Mouse (Mus musculus) embryonic facial prominence, embryonic 11.5 days (tissue): ENCODE results near the gene Tcea2. TPM values are rescaled to one million over a fixed set of nuclear protein-coding genes. Genes with fewer than 3 reads are reported as not detected.

ENCODE experiments used
- ATAC-seq: fragments of 200-750 bp; cut with Nextera tagmentation; replicated peaks from 2 replicates; pipeline ENCODE4 v1.8.0; 2017; ENCODE audit warnings: low read depth; ENCODE audit not compliant: insufficient number of reproducible peaks, low FRiP score, low TSS enrichment
- DNase-seq: peaks from one replicate; pipeline ENCODE4 v3.0.0-alpha.2; 2015; ENCODE audit warnings: low spot score
- H3K27ac ChIP-seq: fragments of 300-500 bp; sonication (generic); replicated peaks from 2 replicates; pipeline ENCODE4 v1.5.1; 2014; ENCODE audit warnings: mild to moderate bottlenecking, low read depth, low read length, control low read depth
- H3K27me3 ChIP-seq: fragments of 300-500 bp; sonication (generic); 2 replicates; pipeline ENCODE4 v1.6.1; 2014; ENCODE audit warnings: mild to moderate bottlenecking, low read length, moderate library complexity, mixed read lengths; ENCODE audit not compliant: control insufficient read depth, insufficient read depth
- H3K36me3 ChIP-seq: fragments of 300-500 bp; sonication (generic); replicated peaks from 2 replicates; pipeline ENCODE4 v1.6.1; 2014; ENCODE audit warnings: low read depth, mild to moderate bottlenecking, low read length, moderate library complexity, mixed read lengths; ENCODE audit not compliant: control insufficient read depth, insufficient read depth
- H3K4me1 ChIP-seq: fragments of 300-500 bp; sonication (generic); 2 replicates; pipeline ENCODE4 v1.6.1; 2014; ENCODE audit warnings: low read length, mixed read lengths; ENCODE audit not compliant: control insufficient read depth, insufficient read depth
- H3K4me2 ChIP-seq: fragments of 300-500 bp; sonication (generic); 2 replicates; pipeline ENCODE4 v1.6.1; 2014; ENCODE audit warnings: low read depth, mild to moderate bottlenecking, control low read depth, low read length, moderate library complexity
- H3K4me3 ChIP-seq: fragments of 300-500 bp; sonication (generic); 2 replicates; pipeline ENCODE4 v1.5.1; 2014; ENCODE audit warnings: low read depth, low read length, control low read depth
- H3K9ac ChIP-seq: fragments of 300-500 bp; sonication (generic); replicated peaks from 2 replicates; pipeline ENCODE4 v1.6.1; 2014; ENCODE audit warnings: mild to moderate bottlenecking, control low read depth, low read length
- H3K9me3 ChIP-seq: fragments of 300-500 bp; sonication (generic); replicated peaks from 2 replicates; pipeline ENCODE4 v1.6.1; 2016; ENCODE audit warnings: mild to moderate bottlenecking, low read length, inconsistent platforms, mixed read lengths; ENCODE audit not compliant: control insufficient read depth
- WGBS: fragments of 180-500 bp; shearing (Covaris S2); extraction: QIAGEN DNeasy Blood & Tissue Kit; methylation state at CpG from one replicate; pipeline ENCODE4 v1.1.7; 2014; 5-methylcytosine and 5-hydroxymethylcytosine counted together
- polyA plus RNA-seq: library from polyadenylated mRNA; unstranded; fragments of >200 nt; fragmentation: Nextera tagmentation; extraction: Ambion mirVana; gene quantifications from 2 replicates; pipeline ENCODE4 v1.2.1, GENCODE M21; 2014

The Tcea2 gene
- polyA plus RNA-seq, 1 experiment from 2014 or later, result 21.8 TPM

- Histone ChIP-seq H3K4me1 (no peaks in the 10 kb centered on the region), H3K9ac (no peak overlapping the region), H3K27ac (no peak overlapping the region), H3K36me3 (peaks cover 13% of the 10 kb centered on the region), H3K4me3 (no peak overlapping the region), H3K4me2 (no peak overlapping the region), H3K9me3 (no peaks in the 10 kb centered on the region), H3K27me3 (no peaks in the 10 kb centered on the region)
- 74% methylated on average over 1 of the region's 1 CpGs for WGBS
- ATAC-seq (no peak), DNase-seq (no peak)
Observed at GRCm38 (mm10) chr2:181653523-181653922, 26.6 kb upstream of the Tcea2 start.

GRCm38 (mm10) chr2:181656734-181657133, 23.4 kb upstream of the Tcea2 start, which contains the start of gene Gm29797:
Gene Gm29797 (plus strand): TSS chr2:181657034.
- 58% methylated on average over 3 of the region's 3 CpGs for WGBS
- no peak for ATAC-seq
- H3K4me1 ChIP-seq, result no peaks in the 10 kb centered on the region

GRCm38 (mm10) chr2:181657441-181657840, 22.7 kb upstream of the Tcea2 start:
- Histone ChIP-seq H3K4me3 (no peak overlapping the region), H3K36me3 (peaks cover 5% of the 10 kb centered on the region), H3K27me3 (no peaks in the 10 kb centered on the region), H3K27ac (no peak overlapping the region), H3K4me2 (no peak overlapping the region), H3K4me1 (no peaks in the 10 kb centered on the region), H3K9me3 (no peaks in the 10 kb centered on the region), H3K9ac (no peak overlapping the region)
- DNase-seq, result no peak
- 60% methylated on average over 2 of the region's 2 CpGs for WGBS
- no peak for ATAC-seq

More at GRCm38 (mm10) chr2:181656734-181657133, 23.4 kb upstream of the Tcea2 start, which contains the start of gene Gm29797:
- Histone ChIP-seq H3K9ac (no peak within 1 kb of the TSS), H3K9me3 (no peaks in the 10 kb centered on the region), H3K27ac (no peak within 1 kb of the TSS), H3K4me3 (no peak within 1 kb of the TSS), H3K4me2 (no peak within 1 kb of the TSS), H3K27me3 (no peaks in the 10 kb centered on the region), H3K36me3 (peaks cover 5% of the 10 kb centered on the region)
- no peak for DNase-seq

- no peaks in the 10 kb centered on the region for H3K4me1 ChIP-seq
- WGBS, result 78% methylated on average over 7 of the region's 7 CpGs
- H3K36me3 ChIP-seq, result peaks cover 5% of the 10 kb centered on the region
- H3K4me3 ChIP-seq, result no peak overlapping the region
- H3K4me2 ChIP-seq, result no peak overlapping the region
- no peak overlapping the region for H3K9ac ChIP-seq
- no peak for DNase-seq
- no peaks in the 10 kb centered on the region for H3K9me3 ChIP-seq
- H3K27me3 ChIP-seq, result no peaks in the 10 kb centered on the region
- no peak for ATAC-seq
- no peak overlapping the region for H3K27ac ChIP-seq
Observed at GRCm38 (mm10) chr2:181658528-181658927, 21.6 kb upstream of the Tcea2 start.

- peaks cover 5% of the 10 kb centered on the region for H3K36me3 ChIP-seq
- H3K9me3 ChIP-seq, result no peaks in the 10 kb centered on the region
- H3K4me1 ChIP-seq, result no peaks in the 10 kb centered on the region
- H3K4me2 ChIP-seq, result no peak overlapping the region
- DNase-seq (peak; percentile 62), ATAC-seq (no peak; the same call in 1 of the 2 replicates)
- no peak overlapping the region for H3K27ac ChIP-seq
- no peak overlapping the region; the same call in 1 of the 2 replicates for H3K9ac ChIP-seq
- H3K4me3 ChIP-seq, result no peak overlapping the region
- H3K27me3 ChIP-seq, result no peaks in the 10 kb centered on the region
- 36% methylated on average over 17 of the region's 17 CpGs for WGBS
Observed at GRCm38 (mm10) chr2:181658930-181659555, 21.1 kb upstream of the Tcea2 start.

DNA sequence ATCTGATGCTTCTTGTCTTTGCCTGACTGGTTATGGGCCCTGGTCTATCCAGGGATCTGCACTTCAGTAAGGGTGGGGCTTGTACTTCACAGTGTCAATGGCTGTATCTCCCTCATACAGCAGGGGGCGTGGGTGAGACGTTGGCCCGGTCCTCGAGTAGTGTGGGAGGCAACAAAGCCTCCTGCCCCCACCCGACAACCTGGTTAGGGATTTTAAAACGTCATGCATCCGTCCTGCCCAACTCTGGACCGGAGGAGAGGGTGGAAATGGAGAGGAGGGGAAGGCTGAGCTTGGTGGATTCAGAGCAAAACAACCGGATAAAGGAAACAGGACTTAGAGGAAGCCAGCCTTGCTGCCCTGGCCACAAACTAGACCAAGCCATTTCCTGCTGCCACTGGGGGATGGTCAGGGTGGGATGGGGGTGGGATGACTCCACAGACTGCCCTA, 20.5 kb upstream of the Tcea2 start:
- no peak overlapping the region for H3K4me2 ChIP-seq
- H3K4me1 ChIP-seq, result no peaks in the 10 kb centered on the region
- no peaks in the 10 kb centered on the region for H3K9me3 ChIP-seq
- H3K9ac ChIP-seq, result no peak overlapping the region; the same call in 1 of the 2 replicates
- H3K27me3 ChIP-seq, result no peaks in the 10 kb centered on the region
- 12% methylated on average over 9 of the region's 9 CpGs for WGBS
- ATAC-seq (peak; percentile 59; the same call in 1 of the 2 replicates), DNase-seq (peak; percentile 71)
- H3K4me3 ChIP-seq, result no peak overlapping the region
- H3K27ac ChIP-seq, result no peak overlapping the region
- H3K36me3 ChIP-seq, result peaks cover 5% of the 10 kb centered on the region

- DNase-seq (no peak), ATAC-seq (no peak)
- Histone ChIP-seq H3K4me3 (no peak overlapping the region), H3K36me3 (no peaks in the 10 kb centered on the region), H3K4me2 (no peak overlapping the region), H3K27me3 (no peaks in the 10 kb centered on the region), H3K9ac (no peak overlapping the region), H3K4me1 (no peaks in the 10 kb centered on the region), H3K9me3 (no peaks in the 10 kb centered on the region), H3K27ac (no peak overlapping the region)
- 73% methylated on average over 3 of the region's 3 CpGs for WGBS
Observed at GRCm38 (mm10) chr2:181662620-181663297, 17.4 kb upstream of the Tcea2 start.

DNA sequence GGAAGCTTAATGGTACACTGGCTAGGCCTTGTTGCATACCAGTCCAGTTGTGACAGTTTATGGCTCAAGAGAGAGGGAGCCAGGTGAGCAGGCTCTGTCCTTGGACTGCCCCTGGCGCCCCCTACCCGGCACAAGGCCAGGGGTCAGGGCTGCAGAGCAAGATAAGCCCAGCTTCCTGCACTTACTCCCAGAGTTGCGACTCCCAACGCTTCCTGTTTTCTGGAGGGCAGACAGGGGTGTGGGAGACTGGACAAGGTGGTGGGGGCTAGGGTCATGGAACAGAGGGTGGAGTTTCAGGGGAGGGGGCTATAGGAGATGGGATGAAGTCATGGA, 16.8 kb upstream of the Tcea2 start:
- H3K27ac ChIP-seq, result no peak overlapping the region
- ATAC-seq, result no peak
- WGBS, result 20% methylated on average over 4 of the region's 4 CpGs

More for the DNA sequence above, 16.8 kb upstream of the Tcea2 start:
- peaks cover under 1% of the 10 kb centered on the region; the same call in 1 of the 2 replicates for H3K27me3 ChIP-seq
- DNase-seq, result no peak
- no peak overlapping the region for H3K4me2 ChIP-seq
- no peaks in the 10 kb centered on the region for H3K4me1 ChIP-seq
- no peaks in the 10 kb centered on the region for H3K9me3 ChIP-seq
- H3K36me3 ChIP-seq, result no peaks in the 10 kb centered on the region
- H3K9ac ChIP-seq, result no peak overlapping the region
- H3K4me3 ChIP-seq, result no peak overlapping the region
